Mouse (Mus musculus) left cerebral cortex, adult 11 months (tissue): ENCODE data around the gene Ssh2.

Experiments
- DNase-seq: peaks from one replicate; pipeline ENCODE4 v3.0.0; 2022; ENCODE audit warnings: low spot score

Gene Ssh2

DNA sequence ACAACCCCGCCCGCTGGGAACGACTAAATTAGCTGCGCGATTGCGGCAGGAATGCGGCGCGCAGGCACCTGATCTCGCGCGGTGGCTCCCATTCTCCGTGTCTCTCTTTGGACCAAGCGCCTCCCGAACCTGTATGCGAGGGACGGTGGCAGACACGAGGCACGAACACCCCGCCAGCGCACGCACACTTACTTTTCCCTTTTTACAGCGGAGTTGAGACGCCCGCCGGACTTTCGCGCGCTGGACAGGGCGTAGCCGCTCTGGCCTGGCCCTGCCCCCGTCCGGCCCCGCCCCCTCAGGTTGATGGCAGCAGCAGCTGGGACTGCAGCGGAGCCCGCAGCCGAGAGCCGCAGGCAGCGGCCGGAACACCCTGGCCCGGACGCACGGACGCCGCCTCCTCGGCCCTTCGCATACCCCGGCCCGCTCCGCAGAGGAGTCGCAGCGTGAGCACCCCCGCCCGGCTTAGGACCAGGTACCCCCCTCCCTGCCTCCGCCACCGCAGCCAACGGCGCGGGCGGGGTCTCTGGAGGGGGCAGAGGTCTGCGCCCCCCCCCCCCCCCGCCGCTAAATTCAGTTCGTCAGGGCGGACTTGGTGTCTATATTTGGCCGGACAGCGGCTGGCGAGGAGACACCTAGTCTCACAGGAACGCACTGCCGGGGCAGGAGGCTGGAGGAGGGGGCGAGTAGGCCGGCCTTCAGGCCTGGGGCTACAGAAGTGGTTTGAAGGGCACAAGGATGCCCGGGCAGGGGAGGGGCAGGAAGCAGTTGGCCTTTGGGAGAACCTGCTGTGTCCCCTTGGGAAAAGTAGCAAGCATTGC, 246.4 kb downstream of the Ssh2 start, which contains the start of gene Coro6:
TSS of gene Coro6 (plus strand) at position 129 of the 818 bp plus-strand sequence.
- DNase-seq: no peak

DNA sequence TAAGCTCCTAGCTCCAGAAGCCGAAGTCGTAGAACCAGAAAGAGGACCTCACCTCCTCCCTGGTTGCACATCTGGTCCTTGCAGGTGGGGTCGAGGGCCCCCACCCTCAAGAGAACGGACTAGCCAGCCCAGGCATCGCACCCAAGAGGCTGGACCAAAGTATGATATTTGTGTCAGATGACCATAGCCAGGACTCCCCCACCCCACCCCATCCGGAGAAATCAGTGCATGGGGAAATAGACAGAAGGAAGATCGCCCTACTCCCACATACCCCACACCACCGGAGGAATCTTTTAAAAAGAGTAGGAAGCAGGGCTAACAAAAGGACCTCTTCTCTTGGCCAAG, 247.0 kb downstream of the Ssh2 start:
- no peak for DNase-seq

DNA sequence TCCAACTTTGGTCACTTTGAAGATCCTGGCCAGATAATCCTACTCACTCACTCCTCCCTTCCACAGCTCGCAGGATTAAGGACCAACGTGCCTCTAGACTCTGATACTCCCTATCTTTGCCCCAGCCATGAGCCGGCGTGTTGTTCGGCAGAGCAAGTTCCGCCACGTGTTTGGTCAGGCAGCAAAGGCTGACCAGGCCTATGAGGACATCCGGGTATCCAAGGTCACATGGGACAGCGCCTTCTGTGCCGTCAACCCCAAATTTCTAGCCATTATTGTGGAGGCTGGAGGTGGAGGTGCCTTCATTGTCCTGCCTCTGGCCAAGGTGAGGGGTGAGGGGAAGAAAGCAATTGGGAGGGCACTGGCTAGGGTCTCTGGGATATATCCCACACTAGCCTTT, 247.7 kb downstream of the Ssh2 start:
- no peak for DNase-seq

DNA sequence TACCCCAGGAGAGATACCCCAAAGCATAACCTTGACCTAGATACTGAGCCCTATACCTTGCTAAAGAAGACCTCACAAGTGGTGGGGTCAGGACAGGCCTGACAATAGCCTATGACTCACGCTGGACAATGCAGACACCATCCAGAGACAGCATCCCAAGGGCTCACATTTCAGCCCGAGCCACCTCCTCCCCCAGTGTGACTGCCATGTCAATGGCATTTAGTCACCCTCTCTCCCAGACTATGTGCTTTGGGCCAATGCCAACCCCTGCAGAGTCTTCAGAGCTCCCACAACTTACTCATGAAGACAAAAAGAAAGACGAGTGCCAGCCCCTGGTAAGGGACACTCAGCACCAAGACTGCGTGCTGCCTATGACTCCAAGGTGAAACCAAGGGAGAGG, 248.6 kb downstream of the Ssh2 start:
- no peak for DNase-seq

DNA sequence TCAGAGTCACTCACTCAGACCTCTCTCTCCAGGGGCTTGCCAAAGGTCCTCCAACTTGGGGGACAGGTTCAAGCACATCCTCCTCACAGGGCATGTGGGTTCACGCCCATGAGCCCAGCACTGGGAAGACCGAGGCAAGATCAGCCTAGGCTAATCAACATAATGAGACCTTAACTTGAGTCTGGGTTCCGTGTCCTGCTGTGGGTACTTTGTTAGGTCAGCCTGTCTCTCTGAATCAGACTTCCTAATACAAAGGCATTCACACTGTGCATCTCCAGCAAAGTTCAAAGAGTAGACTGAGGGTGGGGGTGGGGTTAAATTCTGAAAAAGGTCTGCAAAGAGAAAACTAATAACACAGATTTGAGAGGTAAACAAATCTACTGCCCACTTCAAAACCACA, 249.0 kb downstream of the Ssh2 start:
- DNase-seq: no peak

DNA sequence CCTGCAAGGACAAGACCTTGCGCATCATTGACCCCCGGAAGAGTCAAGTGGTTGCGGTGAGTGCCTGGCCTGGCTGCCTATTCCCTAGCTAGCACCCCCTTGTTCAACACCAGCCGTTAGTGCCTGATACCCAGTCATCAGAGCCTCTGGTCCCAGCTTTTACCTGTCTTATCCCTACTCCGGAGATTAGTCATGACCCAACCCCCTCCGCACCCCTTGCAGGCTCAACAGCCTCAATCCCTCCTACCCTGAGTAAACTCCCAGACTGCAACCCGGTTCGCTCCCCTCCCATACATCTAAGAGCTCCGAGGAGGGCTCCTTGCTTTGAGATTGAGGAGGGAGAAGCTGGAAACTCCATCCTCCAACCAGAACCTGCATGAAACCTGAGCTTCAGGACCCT, 250.5 kb downstream of the Ssh2 start:
- DNase-seq: no peak

DNA sequence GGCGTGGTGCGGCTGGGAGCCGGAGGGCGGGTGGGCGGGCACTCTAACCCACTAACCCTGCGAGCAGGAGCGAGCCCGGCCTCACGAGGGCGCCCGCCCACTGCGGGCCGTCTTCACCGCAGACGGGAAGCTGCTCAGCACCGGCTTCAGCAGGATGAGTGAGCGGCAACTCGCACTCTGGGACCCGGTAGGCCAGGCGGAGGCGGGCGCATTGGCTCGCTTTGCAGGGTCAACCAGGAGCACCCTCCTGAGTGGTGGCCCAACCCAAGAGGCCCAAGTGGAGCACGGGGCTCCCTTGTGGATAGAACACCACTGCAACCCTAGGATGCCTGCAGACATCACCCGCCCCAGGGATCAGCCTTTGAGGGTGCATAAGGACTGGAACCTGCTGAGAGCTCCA, 251.1 kb downstream of the Ssh2 start:
- DNase-seq: no peak

DNA sequence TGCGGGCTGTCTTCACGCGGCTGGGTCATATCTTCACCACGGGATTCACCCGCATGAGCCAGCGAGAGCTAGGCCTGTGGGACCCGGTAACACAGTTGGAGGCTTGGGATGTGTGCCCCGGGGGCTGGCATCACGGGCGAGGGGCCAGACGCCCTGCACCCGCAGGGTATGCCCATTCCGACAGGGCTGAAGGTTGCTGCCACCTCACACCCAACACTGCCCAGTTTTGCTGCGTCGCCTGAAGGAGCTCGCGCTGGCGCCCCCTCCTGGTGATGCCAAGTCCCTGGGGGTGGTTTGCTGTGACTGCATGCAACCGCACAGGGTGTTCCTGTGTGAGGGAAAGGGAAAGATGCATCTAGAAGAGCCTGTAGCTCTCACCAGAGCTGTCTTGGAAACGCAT, 251.7 kb downstream of the Ssh2 start:
- DNase-seq: no peak

DNA sequence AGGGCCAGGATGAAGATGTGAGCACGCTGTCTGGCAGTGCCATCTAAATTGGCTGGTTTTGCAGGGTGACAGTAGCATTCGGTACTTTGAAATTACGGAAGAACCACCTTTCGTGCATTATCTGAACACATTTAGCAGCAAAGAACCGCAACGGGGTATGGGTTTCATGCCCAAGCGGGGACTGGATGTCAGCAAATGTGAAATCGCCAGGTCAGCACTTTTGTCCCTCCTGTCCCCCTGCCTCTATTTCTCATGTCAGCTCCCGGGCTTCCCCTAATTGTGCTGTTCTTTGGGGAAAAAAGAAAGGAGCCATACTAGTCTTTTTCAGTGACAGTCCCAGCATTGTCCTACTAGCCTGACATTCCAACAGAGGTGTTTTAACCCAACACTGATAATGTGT, 252.3 kb downstream of the Ssh2 start:
- no peak for DNase-seq

DNA sequence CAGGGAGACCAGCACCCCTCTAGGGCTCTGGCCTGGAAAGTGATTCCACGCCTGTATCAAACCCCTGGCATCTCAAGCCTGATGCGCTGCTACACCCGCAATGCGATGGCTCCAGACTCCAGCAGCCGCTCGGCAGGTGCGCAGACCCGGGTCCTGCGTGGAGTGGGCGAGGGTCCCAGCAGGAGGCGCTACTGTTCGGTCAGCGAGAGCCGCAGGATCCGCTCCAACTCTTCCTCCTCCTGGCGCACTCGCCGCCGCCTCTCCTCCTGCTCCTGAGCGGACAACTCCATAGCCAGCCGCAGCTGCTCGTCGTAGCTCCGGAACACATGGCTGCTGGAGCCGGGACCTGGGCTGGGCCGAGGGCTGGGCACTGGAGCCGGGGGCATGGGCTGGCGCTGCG, 255.3 kb downstream of the Ssh2 start:
- no peak for DNase-seq

DNA sequence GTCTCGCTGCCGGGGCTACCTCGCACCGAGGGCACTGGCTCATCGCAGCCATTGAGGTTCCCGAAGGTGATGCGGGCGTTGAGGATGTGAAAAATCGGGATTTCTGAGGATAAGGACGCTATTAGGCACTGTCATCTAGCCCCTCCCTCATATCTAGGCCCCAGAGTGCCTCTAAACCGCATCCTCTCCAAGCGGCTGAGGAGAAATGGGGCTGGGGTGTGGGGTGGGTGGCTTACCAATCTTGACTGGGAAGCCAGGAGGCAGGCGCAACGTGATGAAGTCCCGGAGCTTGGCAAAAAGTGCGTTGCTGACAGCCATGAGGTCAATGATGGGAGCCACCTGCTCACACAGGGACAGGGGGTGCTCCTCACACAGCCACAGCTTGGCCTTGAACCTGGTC, 256.7 kb downstream of the Ssh2 start:
- DNase-seq: no peak

DNA sequence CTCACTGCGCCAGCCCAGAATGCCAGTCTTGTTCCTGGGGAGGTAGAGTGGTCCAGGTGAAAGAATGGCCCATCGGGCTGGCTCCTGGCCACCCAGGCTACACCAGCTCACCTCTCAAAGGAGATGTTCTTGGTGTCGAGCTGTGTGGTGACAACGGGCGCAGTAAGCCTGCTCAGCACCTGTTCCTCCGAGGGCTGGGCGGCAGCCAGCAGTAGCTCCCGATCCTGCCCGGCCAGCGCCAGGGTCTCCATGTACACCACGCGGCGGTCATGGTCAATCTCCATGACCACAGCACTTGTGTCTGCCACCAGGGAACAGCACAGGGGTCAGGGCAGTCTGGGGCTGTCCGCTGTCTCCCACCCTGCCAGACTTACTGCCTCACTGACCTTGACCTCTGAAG, 260.1 kb downstream of the Ssh2 start:
- no peak for DNase-seq

DNA sequence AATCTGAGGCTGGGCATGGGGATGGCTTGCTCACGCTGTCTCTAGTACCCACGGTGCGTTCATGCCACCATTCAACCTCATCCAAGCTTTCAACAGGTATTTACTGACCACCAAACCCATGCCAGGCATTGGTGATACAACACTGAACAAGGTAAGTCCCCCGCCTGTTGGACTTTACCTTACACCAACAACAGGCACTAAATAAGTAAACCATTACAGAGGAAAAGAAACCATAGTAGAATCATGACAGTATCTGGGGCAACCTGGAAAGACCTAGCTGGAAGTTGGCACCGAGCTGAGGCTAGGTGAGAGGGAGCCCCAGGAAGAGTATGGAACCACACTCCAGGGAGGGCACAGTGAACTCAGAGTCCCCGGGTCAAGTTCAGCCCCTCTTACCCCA, 260.8 kb downstream of the Ssh2 start:
- DNase-seq: no peak

DNA sequence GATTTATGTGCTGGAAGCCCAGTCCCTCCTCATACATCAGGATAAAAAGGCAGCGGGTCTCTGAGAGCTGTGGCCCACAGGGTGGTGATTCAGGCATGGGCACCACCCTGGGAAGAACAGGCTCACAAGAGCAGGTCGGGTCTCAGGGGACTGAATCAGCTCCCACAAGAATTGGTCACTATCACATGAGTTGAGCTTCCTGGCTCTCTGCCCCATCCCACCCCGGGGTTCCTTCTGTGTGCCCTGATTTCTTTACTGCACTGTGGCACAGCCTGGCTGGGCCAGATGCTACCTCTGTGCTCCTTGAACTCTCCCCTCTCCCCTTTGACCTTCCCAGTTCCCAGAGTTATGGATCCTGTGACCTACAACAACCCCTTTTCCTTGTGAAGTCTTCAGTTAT, 267.0 kb downstream of the Ssh2 start:
- DNase-seq: no peak

DNA sequence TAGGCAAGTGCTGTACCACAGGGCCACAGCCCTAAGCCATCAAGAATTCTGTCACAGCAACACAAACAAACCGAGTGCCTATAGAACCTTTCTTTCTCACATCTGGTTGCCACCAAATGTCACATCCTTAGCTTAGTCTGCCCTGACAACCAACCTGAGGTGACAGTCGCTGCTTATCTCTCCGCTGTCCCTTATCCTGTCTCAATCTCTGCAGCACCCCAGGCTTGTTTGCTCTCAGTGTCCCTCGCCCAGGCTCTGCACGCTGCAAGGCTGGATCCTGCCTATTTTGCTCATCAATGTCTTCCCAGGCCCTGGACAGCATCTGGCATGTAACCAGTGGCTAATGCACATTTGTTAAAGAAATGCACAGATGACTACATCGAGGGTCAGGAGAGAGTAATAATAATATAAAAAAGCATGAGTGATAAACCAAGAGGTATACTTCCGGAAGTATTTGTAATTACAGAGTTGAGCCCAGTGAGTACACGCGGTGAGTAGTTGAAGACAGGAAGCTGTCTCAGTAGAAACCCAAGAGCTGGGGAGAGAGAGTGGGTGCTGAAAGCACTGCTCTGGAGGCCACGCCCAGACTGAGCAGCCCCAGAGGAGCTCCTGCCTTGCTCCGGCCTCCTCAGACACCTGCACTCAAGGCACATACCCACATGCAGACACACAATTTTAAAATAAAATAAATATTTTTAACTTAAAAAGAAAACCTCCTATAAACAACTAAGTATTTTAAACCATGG, 267.6 kb downstream of the Ssh2 start:
- DNase-seq: no peak

DNA sequence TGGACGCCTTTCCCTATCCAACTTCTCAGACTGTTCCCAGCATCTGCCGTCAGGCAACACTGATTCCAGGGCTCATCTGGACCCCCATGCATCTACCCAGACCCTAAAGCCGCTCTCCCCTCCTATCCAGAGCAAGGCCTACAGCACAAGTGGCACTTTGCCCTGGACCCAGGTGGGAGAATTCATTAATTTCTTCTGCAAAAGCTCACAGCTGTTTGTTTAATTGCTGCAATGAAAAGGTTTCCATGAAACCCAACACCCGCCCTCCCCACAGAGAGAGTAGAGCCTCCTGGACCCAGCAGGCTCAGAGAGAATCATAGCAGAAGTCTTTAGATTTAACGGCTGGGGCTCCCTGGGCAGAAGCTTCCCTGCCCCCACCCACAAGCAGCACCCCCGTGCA, 269.1 kb downstream of the Ssh2 start:
- DNase-seq: no peak

DNA sequence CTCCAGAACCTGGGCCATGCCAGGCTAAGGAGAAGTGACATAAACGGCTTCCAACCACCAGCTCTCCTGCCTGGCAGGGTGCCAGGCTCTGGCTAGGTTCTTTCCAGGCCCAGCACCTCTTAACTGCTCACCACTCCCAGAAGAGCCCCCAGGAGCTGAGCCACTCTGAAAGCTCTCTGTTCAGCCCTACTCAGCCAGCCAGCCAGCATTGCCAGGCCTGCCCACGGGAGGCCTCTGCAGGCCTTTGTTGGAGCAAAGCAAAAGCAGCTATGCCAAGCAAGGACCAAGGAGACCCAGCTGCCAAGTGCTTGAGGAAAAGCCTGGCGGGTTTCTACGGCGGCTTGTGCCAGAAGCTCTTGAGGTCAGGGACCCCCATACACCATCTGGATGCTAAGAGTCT, 270.7 kb downstream of the Ssh2 start:
- DNase-seq: no peak

DNA sequence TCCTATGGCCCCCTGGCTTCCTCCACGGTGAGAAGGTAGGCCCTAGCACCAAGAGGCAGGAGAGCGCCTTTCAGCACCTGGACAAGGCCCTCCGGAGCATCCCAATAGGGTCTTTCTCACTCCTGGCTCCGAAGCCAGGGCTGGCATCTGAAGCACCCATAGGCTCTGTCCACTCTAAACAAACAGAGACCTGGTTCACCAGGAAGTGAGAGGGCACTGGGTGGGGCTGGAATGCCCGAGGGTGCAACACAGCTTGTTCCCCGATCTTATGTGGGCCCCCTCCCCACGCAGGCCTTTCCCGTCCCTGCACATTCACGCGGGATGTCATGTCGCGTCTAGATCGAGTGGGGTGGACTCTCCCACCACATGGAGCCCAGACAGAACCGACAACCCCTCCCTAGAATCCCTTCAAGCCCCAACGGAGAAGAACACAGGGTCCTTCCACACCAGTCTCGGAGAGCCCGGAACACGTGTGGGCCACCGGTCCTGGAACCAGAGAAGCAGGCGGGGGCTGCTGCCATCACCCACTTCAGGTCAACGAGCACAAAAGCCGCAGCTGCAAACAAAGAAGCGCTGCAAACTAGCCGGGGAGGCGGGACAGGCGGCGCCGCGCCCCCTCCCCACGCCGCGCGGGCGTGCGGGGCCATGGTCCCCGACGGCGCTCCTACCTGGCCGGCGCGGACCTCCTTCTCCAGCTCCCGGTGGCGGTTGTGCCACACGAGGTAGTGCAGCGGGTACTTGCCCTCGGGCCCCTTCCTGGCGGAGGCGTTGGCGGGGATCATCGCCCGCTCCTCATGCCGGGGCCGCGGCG, 272.9 kb downstream of the Ssh2 start:
- DNase-seq: no peak

DNA sequence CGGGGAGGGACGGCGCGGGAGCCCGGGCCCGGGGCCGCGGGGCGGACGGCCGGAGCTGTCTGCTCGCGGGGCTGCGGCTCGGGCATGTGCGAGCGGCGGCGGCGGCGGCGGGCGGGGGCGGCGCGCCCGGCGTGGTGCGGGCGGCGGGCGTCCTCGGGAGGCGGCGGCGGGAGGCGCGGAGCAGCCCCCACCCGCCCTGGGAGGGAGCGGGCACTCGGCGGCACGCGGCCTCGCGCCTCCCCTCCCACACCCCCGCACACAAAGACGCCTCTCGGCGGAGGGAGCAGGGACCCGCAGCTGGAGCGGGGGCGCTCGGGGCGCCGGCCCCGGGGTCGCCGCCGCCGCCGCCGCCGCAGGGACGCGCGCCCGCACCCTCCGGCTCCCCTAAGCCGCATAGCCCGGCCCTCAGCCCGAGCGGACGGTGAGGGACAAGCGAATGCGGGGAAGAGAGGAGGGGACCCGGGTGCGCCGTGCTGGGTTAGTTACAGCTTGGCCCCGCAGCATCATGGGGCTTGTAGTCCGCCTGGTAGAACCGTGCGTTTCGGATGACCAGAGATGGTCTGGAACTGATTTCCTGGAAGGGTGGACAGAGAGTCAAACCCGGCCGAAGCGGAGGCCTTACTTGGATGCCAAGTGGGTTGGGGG, 273.6 kb downstream of the Ssh2 start, which contains the start of gene Ankrd13b:
TSS of gene Ankrd13b (minus strand) at position 88 of the 645 bp plus-strand sequence.
- DNase-seq: no peak

DNA sequence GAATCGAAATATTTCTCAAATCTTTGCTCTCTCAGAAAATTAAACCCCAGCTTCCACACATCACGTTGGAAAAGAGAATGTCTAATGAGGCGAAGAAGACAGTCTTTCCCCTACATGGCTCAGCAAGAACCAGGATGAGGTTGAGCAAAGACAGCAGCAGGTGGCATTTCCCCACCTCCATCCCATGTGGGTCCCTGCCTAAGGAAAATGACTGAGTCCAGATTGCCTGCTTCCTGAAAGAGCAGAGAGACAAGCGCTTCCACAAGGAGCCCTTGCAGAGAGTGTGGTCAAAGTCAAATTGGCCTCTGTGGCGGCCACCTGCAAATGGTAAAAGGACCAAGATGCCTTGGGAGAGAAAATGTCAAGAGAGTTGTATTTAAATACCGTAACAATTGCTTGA, 274.4 kb downstream of the Ssh2 start:
- DNase-seq: no peak

DNA sequence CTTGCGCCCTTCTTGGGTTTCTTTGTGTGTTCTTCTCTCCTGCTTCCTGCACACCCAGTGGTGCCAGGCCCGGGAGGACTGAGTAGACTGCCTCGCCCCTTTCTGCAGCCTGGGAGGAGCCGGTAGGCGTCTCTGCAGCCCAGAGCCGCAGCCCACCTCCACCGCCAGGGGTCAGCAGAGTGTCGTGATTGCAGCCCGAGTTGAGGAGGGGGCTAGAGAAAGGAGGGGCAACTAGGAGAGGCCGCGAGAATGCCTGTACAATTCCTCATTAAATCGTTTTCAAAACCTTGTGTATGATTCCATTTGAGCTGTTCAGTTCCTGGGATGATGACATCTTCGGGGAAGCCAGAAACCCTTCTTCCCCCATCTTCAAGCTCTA, 275.0 kb downstream of the Ssh2 start:
- peak; percentile 84 for DNase-seq
